Mouse (Mus musculus): ENCODE data around the gene Nnmt.

The Nnmt gene

GRCm38 (mm10) chr9:48604939-48605598, at the start of gene Nnmt:
Nnmt (minus strand) TSS chr9:48605153.
- DNase-seq, result peak; percentile 97

- DNase-seq, result no peak
These were observed 49.8 kb upstream of the Nnmt start for GRCm38 (mm10) chr9:48654730-48655129.

- DNase-seq, result peak; percentile 93
These were observed 48.6 kb upstream of the Nnmt start for GRCm38 (mm10) chr9:48653399-48654070.

- DNase-seq, result peak; percentile 83
These were observed 47.1 kb upstream of the Nnmt start for GRCm38 (mm10) chr9:48652026-48652425.

- peak; percentile 81 for DNase-seq
These were observed 45.9 kb upstream of the Nnmt start for GRCm38 (mm10) chr9:48650846-48651245.

- peak; percentile 94 for DNase-seq
These were observed 45.1 kb upstream of the Nnmt start for GRCm38 (mm10) chr9:48649851-48650685.

- peak; percentile 99 for DNase-seq
These were observed 44.3 kb upstream of the Nnmt start for GRCm38 (mm10) chr9:48649098-48649766.

GRCm38 (mm10) chr9:48648285-48649097, 43.5 kb upstream of the Nnmt start:
- peak; percentile 92 for DNase-seq

- peak; percentile 95 for DNase-seq
These were observed 42.8 kb upstream of the Nnmt start for GRCm38 (mm10) chr9:48647648-48648284.

GRCm38 (mm10) chr9:48646781-48647647, 42.1 kb upstream of the Nnmt start:
- peak; percentile 96 for DNase-seq

GRCm38 (mm10) chr9:48646251-48646650, 41.3 kb upstream of the Nnmt start:
- peak; percentile 97 for DNase-seq

- no peak for DNase-seq
These were observed 40.7 kb upstream of the Nnmt start for GRCm38 (mm10) chr9:48645648-48646126.

- DNase-seq, result peak; percentile 96
These were observed 40.1 kb upstream of the Nnmt start for GRCm38 (mm10) chr9:48644926-48645647.

- peak; percentile 69 for DNase-seq
These were observed 39.4 kb upstream of the Nnmt start for GRCm38 (mm10) chr9:48644376-48644775.

- DNase-seq, result peak; percentile 88
These were observed 36.7 kb upstream of the Nnmt start for GRCm38 (mm10) chr9:48641636-48642035.

- peak; percentile 35 for DNase-seq
These were observed 35.9 kb upstream of the Nnmt start for GRCm38 (mm10) chr9:48640881-48641280.

- peak; percentile 90 for DNase-seq
These were observed 33.3 kb upstream of the Nnmt start for GRCm38 (mm10) chr9:48638176-48638803.

GRCm38 (mm10) chr9:48637161-48637560, 32.2 kb upstream of the Nnmt start:
- peak; percentile 70 for DNase-seq
